Mouse (Mus musculus) limb, embryonic 10.5 days (tissue): ENCODE measurements at regions not wholly inside any gene's neighbourhood (a gene's known extent, or its start where the extent isn't known, plus 50 kb on each side); places are given as distances from the start of the nearest gene placed in this dataset.
"Not testable (repeated sequence)": the region's sequence is repeated elsewhere in the genome, so short reads cannot be mapped to it uniquely, and the experiment has no call there.

Experiments used
- DNase-seq: peaks from one replicate; pipeline ENCODE4 v3.0.0-alpha.2; 2017; ENCODE audit warnings: low spot score
- H3K27ac ChIP-seq: fragments of 300-500 bp; sonication (generic); 2 replicates; pipeline ENCODE4 v1.5.1; 2016; ENCODE audit warnings: mild to moderate bottlenecking
- H3K27me3 ChIP-seq: fragments of 300-500 bp; sonication (generic); 2 replicates; pipeline ENCODE4 v1.6.1; 2016; ENCODE audit warnings: low read depth, mild to moderate bottlenecking; ENCODE audit not compliant: poor library complexity, severe bottlenecking
- H3K36me3 ChIP-seq: fragments of 300-500 bp; sonication (generic); 2 replicates; pipeline ENCODE4 v1.6.1; 2016; ENCODE audit warnings: mild to moderate bottlenecking, moderate library complexity
- H3K4me1 ChIP-seq: fragments of 300-500 bp; sonication (generic); 2 replicates; pipeline ENCODE4 v1.6.1; 2016
- H3K4me3 ChIP-seq: fragments of 300-500 bp; sonication (generic); 2 replicates; pipeline ENCODE4 v1.5.1; 2016; ENCODE audit warnings: mild to moderate bottlenecking, moderate library complexity
- H3K9me3 ChIP-seq: fragments of 300-500 bp; sonication (generic); replicated peaks from 2 replicates; pipeline ENCODE4 v1.6.1; 2016; ENCODE audit warnings: mild to moderate bottlenecking
- WGBS: fragments of 180-500 bp; shearing (Covaris S2); methylation state at CpG from one replicate; pipeline ENCODE4 v1.1.7; 2016; 5-methylcytosine and 5-hydroxymethylcytosine counted together

DNA sequence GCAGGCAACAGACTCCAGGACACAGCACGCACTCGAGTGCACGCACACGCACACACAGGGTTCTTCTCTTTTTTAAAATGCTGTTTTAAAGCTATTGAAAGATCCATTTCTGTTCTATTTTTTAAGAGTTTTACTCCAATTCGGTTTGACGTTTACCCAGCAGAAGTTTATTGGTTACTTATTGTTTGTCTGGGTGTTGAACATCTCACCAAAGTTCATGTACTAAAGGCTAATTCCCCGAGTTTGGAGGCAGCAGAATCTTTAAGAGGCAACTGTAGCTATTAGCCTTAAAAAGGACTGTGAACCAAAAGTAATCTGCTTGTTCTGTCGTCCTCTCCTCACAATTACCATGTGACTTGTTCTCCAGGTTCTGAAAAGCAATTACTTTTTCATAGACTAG is 263.0 kb upstream of the Nfia start:
- H3K27me3 ChIP-seq: no peaks in the 10 kb centered on the region
- DNase-seq: no peak
- H3K4me3 ChIP-seq: no peak overlapping the region
- H3K27ac ChIP-seq: no peak overlapping the region
- H3K9me3 ChIP-seq: no peaks in the 10 kb centered on the region
- no peaks in the 10 kb centered on the region for H3K36me3 ChIP-seq
- 87% methylated on average over 8 of the region's 8 CpGs for WGBS
- no peaks in the 10 kb centered on the region for H3K4me1 ChIP-seq

DNA sequence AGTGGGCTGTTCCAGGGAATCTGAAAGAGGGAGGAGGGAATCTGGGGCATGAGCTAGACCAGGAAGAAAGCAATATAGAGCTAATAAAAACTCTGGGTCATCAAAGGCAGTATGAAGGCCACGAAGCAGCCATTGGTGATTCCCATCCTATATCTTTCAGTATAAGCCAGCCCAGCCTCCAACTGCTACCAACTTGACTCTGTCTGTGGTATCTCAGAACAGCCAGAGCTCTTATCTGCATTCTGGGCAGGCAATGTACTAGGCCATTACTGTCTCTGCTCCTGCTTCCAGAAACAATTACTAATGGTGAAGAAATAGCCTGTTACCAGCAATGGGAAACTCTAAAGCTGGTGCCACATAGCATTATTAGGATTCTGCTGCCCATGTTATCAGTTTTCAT is 266.8 kb upstream of the Nfia start:
- H3K4me1 ChIP-seq: no peaks in the 10 kb centered on the region
- H3K27ac ChIP-seq: no peak overlapping the region
- H3K36me3 ChIP-seq: no peaks in the 10 kb centered on the region
- DNase-seq: no peak
- no peaks in the 10 kb centered on the region for H3K27me3 ChIP-seq
- 72% methylated on average over 1 of the region's 1 CpGs for WGBS
- no peaks in the 10 kb centered on the region for H3K9me3 ChIP-seq
- H3K4me3 ChIP-seq: no peak overlapping the region

DNA sequence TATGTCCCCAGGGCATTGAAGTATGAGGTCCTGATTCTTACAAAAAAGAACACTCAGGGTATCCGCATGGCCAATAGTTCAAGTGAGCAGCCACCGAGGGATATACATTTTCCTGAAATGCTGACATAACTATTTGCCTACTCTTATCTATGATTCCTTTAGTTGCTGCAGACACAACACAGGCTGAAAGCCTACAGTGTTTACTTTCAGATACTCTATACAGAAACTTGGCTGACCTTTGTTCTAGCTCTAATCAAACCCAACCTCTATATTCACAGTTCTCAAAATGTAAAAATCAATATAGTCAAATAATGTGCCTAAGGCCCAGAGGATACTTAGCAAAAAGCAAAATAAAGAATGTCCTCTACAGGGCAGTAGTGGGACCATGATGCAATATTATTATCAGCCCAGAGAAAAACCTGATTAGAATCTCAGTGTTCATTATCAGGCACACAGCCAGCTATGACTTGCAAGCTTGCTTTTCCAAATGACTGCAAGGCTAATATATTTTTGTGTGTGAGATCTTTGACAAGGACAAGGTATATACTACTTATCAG is 281.2 kb upstream of the Nfia start:
- DNase-seq: no peak
- Histone ChIP-seq H3K27me3 (no peaks in the 10 kb centered on the region; the same call in 1 of the 2 replicates), H3K27ac (no peak overlapping the region), H3K4me3 (no peak overlapping the region), H3K4me1 (peaks cover 14% of the 10 kb centered on the region), H3K36me3 (no peaks in the 10 kb centered on the region), H3K9me3 (no peaks in the 10 kb centered on the region)
- 91% methylated on average over 2 of the region's 2 CpGs for WGBS

DNA sequence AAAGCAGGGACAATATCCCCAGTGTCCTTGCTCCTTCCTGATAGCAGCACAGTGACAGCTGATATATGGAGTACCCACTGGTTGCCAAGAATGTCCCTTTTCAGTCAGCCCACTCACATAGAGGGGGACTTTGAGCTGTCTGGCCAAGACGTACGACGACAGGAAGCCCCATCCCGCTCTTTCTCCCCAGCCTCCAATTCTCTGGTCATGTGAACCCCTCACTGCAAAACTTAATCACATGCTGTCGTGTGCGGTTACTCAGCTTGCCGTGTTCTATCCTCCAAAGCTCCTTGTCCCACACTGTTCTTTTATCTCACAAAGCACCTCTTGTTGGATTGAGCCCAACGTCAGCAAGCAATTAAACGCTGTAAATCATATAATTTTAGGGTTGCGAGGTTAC is 286.2 kb upstream of the Nfia start:
- no peak for DNase-seq
- no peak overlapping the region for H3K4me3 ChIP-seq
- WGBS: 37% methylated on average over 10 of the region's 10 CpGs
- peaks cover 41% of the 10 kb centered on the region for H3K4me1 ChIP-seq
- H3K36me3 ChIP-seq: no peaks in the 10 kb centered on the region
- H3K27me3 ChIP-seq: no peaks in the 10 kb centered on the region; the same call in 1 of the 2 replicates
- no peaks in the 10 kb centered on the region for H3K9me3 ChIP-seq
- H3K27ac ChIP-seq: no peak overlapping the region

DNA sequence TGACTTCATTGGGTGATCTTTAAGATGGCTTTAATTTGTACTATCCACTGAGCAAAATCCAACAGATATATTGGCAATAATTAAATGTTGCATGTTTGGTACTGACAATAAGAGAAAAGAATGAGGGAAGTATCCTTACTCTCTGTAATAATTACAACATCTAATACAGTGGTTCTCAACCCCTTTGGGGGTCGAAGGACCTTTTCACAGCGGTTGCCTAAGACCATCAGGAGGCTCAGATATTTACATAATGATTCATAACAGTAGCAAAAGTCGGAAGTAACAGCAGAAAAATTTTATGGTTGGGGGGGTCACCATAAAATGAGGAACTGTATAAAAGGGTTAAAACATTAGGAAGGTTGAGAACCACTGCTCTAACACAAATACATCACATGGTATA is 287.3 kb upstream of the Nfia start:
- no peaks in the 10 kb centered on the region for H3K9me3 ChIP-seq
- H3K27ac ChIP-seq: no peak overlapping the region
- 90% methylated on average over 3 of the region's 3 CpGs for WGBS
- H3K36me3 ChIP-seq: no peaks in the 10 kb centered on the region
- no peaks in the 10 kb centered on the region; the same call in 1 of the 2 replicates for H3K27me3 ChIP-seq
- no peak overlapping the region for H3K4me3 ChIP-seq
- no peak for DNase-seq
- peaks cover 50% of the 10 kb centered on the region for H3K4me1 ChIP-seq

DNA sequence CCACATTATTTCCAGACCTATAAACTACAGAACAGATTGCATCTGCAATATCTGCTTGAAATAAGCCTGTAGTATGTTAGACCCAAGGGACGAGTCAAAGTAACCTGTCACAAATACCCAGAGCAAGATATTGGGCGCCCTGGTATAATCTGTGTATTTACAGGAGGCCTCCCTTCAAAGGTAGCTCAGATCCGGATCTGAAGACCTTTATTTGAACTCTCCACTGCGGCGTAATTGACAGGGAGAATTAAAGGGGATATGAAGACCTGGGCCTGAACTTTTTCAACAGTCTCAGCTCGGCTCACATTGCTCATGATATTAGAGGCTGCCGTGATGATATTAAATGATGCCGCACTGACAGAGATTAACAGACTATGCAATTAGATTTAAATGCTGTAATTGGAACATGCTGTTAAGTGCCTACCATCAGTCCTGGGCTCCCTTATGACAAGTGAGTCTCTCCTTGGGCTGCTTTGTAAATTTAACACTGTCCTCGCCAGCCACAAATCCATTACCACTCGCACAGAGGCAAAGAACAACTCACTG is 289.8 kb upstream of the Nfia start:
- DNase-seq: no peak

DNA sequence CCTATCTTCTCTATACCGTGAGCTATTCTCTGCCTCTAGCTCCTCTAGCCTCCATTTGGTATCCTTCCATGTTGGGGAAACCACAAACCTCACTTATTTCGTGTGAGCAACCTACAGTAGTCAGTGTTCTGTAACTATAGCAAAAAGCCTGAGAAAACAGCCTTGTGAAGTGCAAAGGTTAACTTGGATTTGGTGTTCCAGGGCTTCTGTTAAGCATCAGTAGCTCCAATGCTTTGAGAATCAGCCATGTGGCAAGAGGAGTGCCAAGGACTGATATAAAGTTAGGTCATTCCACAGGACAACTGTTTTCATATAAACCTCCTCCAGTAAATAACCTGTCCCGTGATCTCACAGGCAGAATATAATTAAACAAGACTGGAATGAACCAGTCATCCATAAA is 290.7 kb upstream of the Nfia start:
- Histone ChIP-seq H3K36me3 (no peaks in the 10 kb centered on the region), H3K4me3 (no peak overlapping the region), H3K4me1 (peaks cover 53% of the 10 kb centered on the region), H3K9me3 (no peaks in the 10 kb centered on the region), H3K27me3 (no peaks in the 10 kb centered on the region), H3K27ac (no peak overlapping the region)
- 87% methylated on average over 3 of the region's 3 CpGs for WGBS
- DNase-seq: no peak

More for the DNA sequence above, 289.8 kb upstream of the Nfia start:
- Histone ChIP-seq H3K9me3 (no peaks in the 10 kb centered on the region), H3K4me1 (peaks cover 54% of the 10 kb centered on the region), H3K27me3 (no peaks in the 10 kb centered on the region), H3K4me3 (no peak overlapping the region), H3K36me3 (no peaks in the 10 kb centered on the region), H3K27ac (0 out of 2 replicates have a peak overlapping the region, but pooled peaks have one; percentile 28)
- 26% methylated on average over 10 of the region's 10 CpGs for WGBS

DNA sequence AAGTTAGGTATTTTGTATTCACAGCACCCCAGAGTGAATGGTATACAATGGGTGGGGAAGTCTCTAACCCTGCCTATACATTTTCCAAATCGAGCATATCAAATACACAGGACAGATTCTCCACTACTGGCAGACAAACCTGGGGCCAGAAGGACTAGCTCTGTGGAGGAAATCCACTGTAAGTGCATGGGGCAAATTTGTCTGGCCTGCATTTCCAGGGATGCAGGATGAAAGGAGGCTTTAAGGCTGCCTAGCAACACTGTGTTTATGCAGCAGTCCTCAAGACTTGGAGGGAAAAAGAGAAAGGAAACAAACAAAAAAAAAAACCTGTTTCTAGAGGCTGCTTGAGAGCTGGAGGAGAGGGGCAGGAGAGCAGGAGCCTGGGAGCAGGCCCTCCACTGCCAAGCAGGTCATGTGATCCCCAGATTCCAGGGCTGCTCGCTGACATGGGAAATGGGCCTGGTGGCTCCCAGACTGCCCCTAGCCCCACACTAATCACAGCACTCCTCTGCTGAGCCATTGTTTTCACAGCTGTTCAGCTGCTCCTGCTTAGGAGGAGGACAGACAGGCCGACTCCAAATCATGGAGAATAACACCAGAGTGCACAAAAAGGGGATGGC is 293.7 kb upstream of the Gm10192 start:
- Histone ChIP-seq H3K4me3 (no peak overlapping the region), H3K36me3 (no peaks in the 10 kb centered on the region), H3K4me1 (peaks cover 32% of the 10 kb centered on the region), H3K27me3 (no peaks in the 10 kb centered on the region), H3K9me3 (no peaks in the 10 kb centered on the region), H3K27ac (peak overlapping the region; percentile 79)
- WGBS: 22% methylated on average over 3 of the region's 3 CpGs
- DNase-seq: peak; percentile 74

DNA sequence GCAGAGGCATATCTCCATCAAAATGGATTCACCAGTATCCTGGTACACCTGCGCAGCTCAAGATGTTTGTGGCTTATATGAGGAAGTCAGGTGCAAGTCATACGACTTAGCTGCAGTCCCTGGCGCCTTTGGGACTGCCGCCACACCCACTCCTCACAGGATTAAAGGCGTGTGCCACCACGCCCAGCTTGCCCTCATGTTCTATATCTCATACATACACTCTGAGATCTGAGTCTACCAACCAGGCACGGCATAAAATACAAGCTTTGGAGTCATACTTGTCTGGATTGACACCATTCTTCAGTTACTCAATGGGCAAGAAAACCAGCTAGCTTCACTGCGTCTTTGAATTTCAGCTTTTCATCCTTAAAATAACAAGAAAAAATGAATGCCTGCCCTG is 290.5 kb upstream of the Gm10192 start:
- DNase-seq, H3K4me3 ChIP-seq: not testable (repeated sequence)
- WGBS: 93% methylated on average over 8 of the region's 8 CpGs

DNA sequence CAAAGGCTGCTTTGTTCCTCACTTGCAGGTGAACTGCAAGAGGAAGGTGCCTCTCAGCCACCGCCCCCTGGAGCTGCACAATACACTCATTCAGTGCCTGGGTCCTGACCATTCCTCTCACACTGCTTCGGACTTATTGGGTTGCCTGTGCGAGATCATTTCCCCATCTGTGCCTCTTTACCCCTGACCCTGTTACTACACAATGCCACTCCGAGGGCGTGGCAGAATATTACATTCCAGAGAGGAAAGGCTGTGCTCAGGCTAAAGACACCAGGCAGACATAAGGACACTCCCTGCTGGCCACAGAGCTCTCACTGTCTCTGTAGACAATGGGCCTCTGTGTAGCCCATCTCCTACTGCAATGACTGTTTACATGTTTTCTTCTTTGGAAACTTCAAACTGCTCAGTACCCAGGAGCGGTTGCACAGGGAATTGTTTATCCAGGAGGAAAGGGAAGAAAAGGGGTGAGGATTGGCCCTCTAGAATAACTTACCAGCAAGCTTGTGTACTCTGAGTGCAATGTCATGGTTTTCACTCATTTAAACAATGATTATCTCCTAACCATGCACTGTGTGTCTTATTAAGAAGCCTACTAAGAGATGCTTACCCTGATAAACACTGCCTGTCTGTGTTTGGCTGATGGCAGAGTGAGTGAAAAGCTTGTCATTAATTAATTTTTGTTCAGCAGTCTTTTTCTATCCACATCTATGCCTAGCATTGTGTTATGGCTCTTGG is 283.1 kb upstream of the Gm10192 start:
- WGBS: 72% methylated on average over 6 of the region's 6 CpGs
- peak overlapping the region; percentile 75; the same call in 1 of the 2 replicates for H3K27ac ChIP-seq
- no peaks in the 10 kb centered on the region for H3K27me3 ChIP-seq
- H3K36me3 ChIP-seq: no peaks in the 10 kb centered on the region
- H3K9me3 ChIP-seq: no peaks in the 10 kb centered on the region
- H3K4me1 ChIP-seq: peaks cover 16% of the 10 kb centered on the region
- H3K4me3 ChIP-seq: no peak overlapping the region
- DNase-seq: peak; percentile 49

More for the DNA sequence above, 290.5 kb upstream of the Gm10192 start:
- not testable (repeated sequence) for H3K36me3 ChIP-seq, H3K27ac ChIP-seq, H3K9me3 ChIP-seq, H3K27me3 ChIP-seq
- peaks cover 20% of the 10 kb centered on the region for H3K4me1 ChIP-seq

DNA sequence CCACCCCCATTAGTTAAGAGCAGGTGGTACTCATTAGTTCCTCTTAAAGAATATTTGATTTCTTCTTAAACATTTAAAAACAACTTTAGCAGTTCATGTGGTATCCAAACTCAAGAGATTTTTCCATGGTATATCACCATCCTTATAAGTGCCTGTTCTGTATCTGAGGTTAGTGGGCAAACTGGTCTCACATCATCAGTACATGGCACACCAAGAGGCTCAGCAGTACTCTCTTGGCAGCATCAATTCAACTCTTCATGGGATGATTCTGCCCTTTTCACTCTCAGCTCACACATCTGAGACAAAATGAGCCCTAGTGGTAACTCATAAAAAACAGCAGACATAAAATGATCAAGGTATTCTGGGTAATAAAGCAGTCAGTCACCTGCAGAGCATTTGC is 282.6 kb upstream of the Gm10192 start:
- no peak for DNase-seq
- Histone ChIP-seq H3K9me3 (no peaks in the 10 kb centered on the region), H3K4me1 (peaks cover 18% of the 10 kb centered on the region), H3K27me3 (no peaks in the 10 kb centered on the region), H3K4me3 (no peak overlapping the region), H3K36me3 (no peaks in the 10 kb centered on the region), H3K27ac (no peak overlapping the region)

DNA sequence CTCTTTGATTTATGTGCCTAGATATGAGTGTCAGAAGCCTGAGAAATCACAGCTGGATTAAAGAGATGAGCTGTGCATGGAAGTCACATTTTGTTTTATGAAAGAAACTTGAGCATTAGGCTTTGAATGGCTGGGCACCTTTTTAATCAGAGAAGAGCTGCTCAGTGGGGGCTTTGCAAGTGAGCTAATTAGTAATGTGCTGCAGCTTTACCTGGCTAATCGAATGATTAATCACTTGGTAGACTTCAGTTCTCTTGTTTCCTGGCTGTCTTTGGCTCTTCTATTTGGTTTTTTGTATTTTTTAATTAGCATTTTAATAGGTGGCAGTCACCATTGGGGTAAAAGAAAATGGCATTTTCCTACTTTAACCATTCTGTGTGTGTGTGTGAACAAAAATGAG is 278.2 kb upstream of the Gm10192 start:
- DNase-seq: no peak
- H3K36me3 ChIP-seq: no peaks in the 10 kb centered on the region
- H3K9me3 ChIP-seq: no peaks in the 10 kb centered on the region
- no peak overlapping the region for H3K4me3 ChIP-seq
- 71% methylated on average over 1 of the region's 1 CpGs for WGBS
- no peak overlapping the region for H3K27ac ChIP-seq
- H3K4me1 ChIP-seq: peaks cover 15% of the 10 kb centered on the region
- H3K27me3 ChIP-seq: no peaks in the 10 kb centered on the region

DNA sequence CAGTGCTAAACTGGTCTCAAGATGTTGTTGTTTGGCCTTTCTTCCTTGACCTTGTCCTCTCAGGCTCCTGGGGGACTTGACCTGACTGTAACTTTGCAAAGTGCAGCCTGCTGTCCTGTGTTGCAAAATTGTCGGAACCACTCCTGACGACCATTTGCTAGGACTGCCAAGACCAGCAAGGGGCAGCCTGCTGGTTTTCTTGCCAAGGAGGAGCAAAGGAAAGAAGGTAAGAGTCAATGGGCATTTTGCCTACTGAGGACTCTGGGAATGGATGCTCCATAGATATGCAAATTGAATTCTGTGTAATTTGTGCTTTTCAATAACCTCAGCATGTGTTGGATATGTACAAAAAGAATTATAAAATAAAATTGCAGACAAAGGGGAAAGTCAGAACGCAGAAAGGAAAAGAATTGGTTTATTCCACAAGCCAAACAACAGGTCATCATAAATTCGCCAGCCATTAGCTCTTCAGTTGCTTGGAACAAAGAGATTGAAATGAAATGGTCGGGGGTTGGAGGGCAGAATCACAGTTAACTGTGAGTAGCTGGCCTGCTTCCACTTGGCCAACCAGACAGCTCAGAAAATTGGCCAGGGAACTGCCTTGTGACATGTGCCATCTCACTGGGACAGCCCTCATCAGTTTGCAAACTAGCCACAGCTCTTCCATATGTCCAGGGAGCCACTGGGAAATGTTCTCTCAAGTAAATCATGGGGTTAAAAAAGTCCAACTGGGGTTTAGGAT is 256.5 kb upstream of the Gm10192 start:
- Histone ChIP-seq H3K4me3 (no peak overlapping the region), H3K9me3 (no peaks in the 10 kb centered on the region), H3K4me1 (no peaks in the 10 kb centered on the region), H3K27me3 (no peaks in the 10 kb centered on the region), H3K27ac (no peak overlapping the region), H3K36me3 (no peaks in the 10 kb centered on the region)
- 75% methylated on average over 5 of the region's 5 CpGs for WGBS
- no peak for DNase-seq
